Mouse (Mus musculus) right cerebral cortex, adult 2 months (tissue): ENCODE results near the gene Irx5.

Source experiments
- DNase-seq, 2 experiments: peaks; one replicate each; pipeline ENCODE4 v3.0.0; 2021 to 2022; ENCODE audit warnings: low spot score in 2 of 2

Gene Irx5

GRCm38 (mm10) chr8:92360083-92360861, 2.8 kb downstream of the Irx5 start:
- no peak for DNase-seq

GRCm38 (mm10) chr8:92361546-92362351, 4.3 kb downstream of the Irx5 start:
- DNase-seq: peak; percentile 7 to 52

GRCm38 (mm10) chr8:92362396-92363115, 5.1 kb downstream of the Irx5 start:
- peak in 1 of 2 experiments; percentile 6 for DNase-seq

- peak; percentile 6 to 13 for DNase-seq
These were observed 6.1 kb downstream of the Irx5 start for GRCm38 (mm10) chr8:92363217-92364147.

GRCm38 (mm10) chr8:92364148-92364775, 6.8 kb downstream of the Irx5 start:
- peak in 1 of 2 experiments; percentile 5 for DNase-seq

- DNase-seq: peak in 1 of 2 experiments; percentile 3
These were observed 7.4 kb downstream of the Irx5 start for GRCm38 (mm10) chr8:92364776-92365240.

- peak in 1 of 2 experiments; percentile 18 for DNase-seq
These were observed 8.0 kb downstream of the Irx5 start for GRCm38 (mm10) chr8:92365241-92365943.

GRCm38 (mm10) chr8:92365944-92366735, 8.7 kb downstream of the Irx5 start:
- no peak for DNase-seq

GRCm38 (mm10) chr8:92366736-92367267, 9.4 kb downstream of the Irx5 start:
- DNase-seq: peak in 1 of 2 experiments; percentile 10

GRCm38 (mm10) chr8:92379524-92379923, 22.1 kb downstream of the Irx5 start:
- no peak for DNase-seq

GRCm38 (mm10) chr8:92380571-92380970, 23.1 kb downstream of the Irx5 start:
- DNase-seq: no peak

GRCm38 (mm10) chr8:92387893-92388292, 30.5 kb downstream of the Irx5 start:
- DNase-seq: no peak

- no peak for DNase-seq
These were observed 46.8 kb downstream of the Irx5 start for GRCm38 (mm10) chr8:92404218-92404617.

GRCm38 (mm10) chr8:92408092-92408491, 50.7 kb downstream of the Irx5 start:
- DNase-seq: no peak

- no peak for DNase-seq
These were observed 56.2 kb downstream of the Irx5 start for GRCm38 (mm10) chr8:92413583-92413982.

- no peak for DNase-seq
These were observed 63.2 kb downstream of the Irx5 start for GRCm38 (mm10) chr8:92420666-92421065.
